Mouse (Mus musculus) intestine, embryonic 14.5 days (tissue): Measurements from ENCODE around the gene Lhpp. TPM values are rescaled to one million over a fixed set of nuclear protein-coding genes. Genes with fewer than 3 reads are reported as not detected.

Experiments used
- ATAC-seq: fragments of 200-750 bp; cut with Nextera tagmentation; replicated peaks from 2 replicates; pipeline ENCODE4 v1.8.0; 2017; ENCODE audit warnings: low read depth, moderate number of reproducible peaks, moderate TSS enrichment, moderate library complexity; ENCODE audit not compliant: low FRiP score, low TSS enrichment
- DNase-seq: peaks from one replicate; pipeline ENCODE4 v3.0.0-alpha.2; 2018; ENCODE audit warnings: low spot score
- H3K27ac ChIP-seq: fragments of 300-500 bp; sonication (generic); 2 replicates; pipeline ENCODE4 v1.5.1; 2014; ENCODE audit warnings: low read depth, mild to moderate bottlenecking, control low read depth
- H3K27me3 ChIP-seq: fragments of 300-500 bp; sonication (generic); replicated peaks from 2 replicates; pipeline ENCODE4 v1.6.1; 2014; ENCODE audit warnings: low read length, control low read depth; ENCODE audit not compliant: control insufficient read depth, insufficient read depth
- H3K36me3 ChIP-seq: fragments of 300-500 bp; sonication (generic); 2 replicates; pipeline ENCODE4 v1.6.1; 2014; ENCODE audit warnings: low read length, control low read depth; ENCODE audit not compliant: control insufficient read depth, insufficient read depth
- H3K4me1 ChIP-seq: fragments of 300-500 bp; sonication (generic); replicated peaks from 2 replicates; pipeline ENCODE4 v1.6.1; 2014; ENCODE audit warnings: low read length, control low read depth, mixed read lengths; ENCODE audit not compliant: control insufficient read depth, insufficient read depth
- H3K4me2 ChIP-seq: fragments of 300-500 bp; sonication (generic); 2 replicates; pipeline ENCODE4 v1.6.1; 2014; ENCODE audit warnings: low read length
- H3K4me3 ChIP-seq: fragments of 300-500 bp; sonication (generic); 2 replicates; pipeline ENCODE4 v1.5.1; 2014; ENCODE audit warnings: low read depth, low read length, control low read depth, mixed read lengths
- H3K9ac ChIP-seq: fragments of 300-500 bp; sonication (generic); 2 replicates; pipeline ENCODE4 v1.6.1; 2014; ENCODE audit warnings: mild to moderate bottlenecking, low read length
- H3K9me3 ChIP-seq: fragments of 300-500 bp; sonication (generic); 2 replicates; pipeline ENCODE4 v1.6.1; 2016; ENCODE audit warnings: low read length, control low read depth; ENCODE audit not compliant: control insufficient read depth
- WGBS: fragments of 180-500 bp; shearing (Covaris S2); extraction: QIAGEN DNeasy Blood & Tissue Kit; methylation state at CpG from one replicate; pipeline ENCODE4 v1.1.7; 2014; 5-methylcytosine and 5-hydroxymethylcytosine counted together
- polyA plus RNA-seq: library from polyadenylated mRNA; unstranded; fragments of >200 nt; fragmentation: Nextera tagmentation; extraction: Ambion mirVana; gene quantifications from 2 replicates; pipeline ENCODE4 v1.2.1, GENCODE M21; 2014

Lhpp gene
- polyA plus RNA-seq, 1 experiment from 2014 or later: 39.8 TPM

DNA sequence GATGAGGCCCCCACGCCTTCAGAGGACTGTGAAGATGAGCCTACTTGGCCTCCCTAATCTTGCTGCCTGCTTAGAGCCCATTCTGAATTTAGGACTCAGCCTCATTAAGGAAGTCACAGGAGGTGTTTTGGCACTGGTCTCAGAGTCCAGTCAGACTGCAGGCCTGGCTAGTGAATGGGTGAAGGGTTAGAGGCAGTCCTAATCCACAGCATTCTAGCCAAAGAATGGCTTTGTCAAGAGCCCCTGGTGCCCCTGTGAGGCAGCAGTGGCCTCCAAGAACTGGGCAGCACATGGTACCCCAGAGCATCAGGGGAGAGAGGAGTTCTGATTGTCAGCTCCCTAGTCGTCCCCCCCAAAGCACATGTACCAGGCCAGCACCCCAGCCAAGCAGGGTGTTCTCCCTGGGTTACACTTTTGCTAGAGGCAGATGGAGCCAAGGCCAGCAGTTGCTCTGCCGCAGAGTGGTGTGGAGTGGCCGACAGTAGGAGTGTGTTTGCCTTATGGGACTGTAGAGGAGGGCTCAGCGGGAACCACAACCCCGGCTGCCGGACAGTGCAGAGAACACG lies 94.0 kb downstream of the Lhpp start:
- no peak overlapping the region for H3K9ac ChIP-seq
- no peak overlapping the region for H3K4me2 ChIP-seq
- ATAC-seq (no peak), DNase-seq (no peak)
- H3K4me1 ChIP-seq: no peaks in the 10 kb centered on the region
- no peaks in the 10 kb centered on the region for H3K9me3 ChIP-seq
- no peaks in the 10 kb centered on the region for H3K27me3 ChIP-seq
- H3K36me3 ChIP-seq: no peaks in the 10 kb centered on the region
- WGBS: 94% methylated on average over 8 of the region's 8 CpGs
- no peak overlapping the region for H3K4me3 ChIP-seq
- no peak overlapping the region for H3K27ac ChIP-seq

DNA sequence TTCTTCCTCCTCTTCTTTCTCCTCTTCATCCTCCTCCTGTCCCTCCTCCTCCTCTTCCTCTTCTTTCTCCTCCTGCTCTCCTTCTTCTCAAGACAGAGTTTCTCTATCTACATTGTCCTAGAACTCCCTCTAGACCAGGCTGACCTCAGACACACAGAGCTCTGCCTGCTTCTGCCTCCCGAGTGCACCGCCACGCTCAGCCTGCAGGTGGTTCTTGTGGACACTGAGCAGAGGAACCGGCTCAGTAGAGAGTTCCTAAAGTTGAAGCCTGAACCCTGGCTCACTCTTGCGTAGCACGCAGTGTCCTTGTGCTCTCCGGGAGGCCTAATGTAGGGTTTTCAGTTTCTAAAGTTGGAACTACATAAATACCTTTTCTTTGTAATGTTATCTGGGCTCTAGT lies 94.7 kb downstream of the Lhpp start:
- DNase-seq (no peak), ATAC-seq (no peak)
- Histone ChIP-seq H3K9me3 (no peaks in the 10 kb centered on the region), H3K4me3 (no peak overlapping the region), H3K4me2 (no peak overlapping the region), H3K4me1 (no peaks in the 10 kb centered on the region), H3K27ac (no peak overlapping the region), H3K9ac (no peak overlapping the region), H3K27me3 (no peaks in the 10 kb centered on the region), H3K36me3 (no peaks in the 10 kb centered on the region)
- 95% methylated on average over 7 of the region's 7 CpGs for WGBS

DNA sequence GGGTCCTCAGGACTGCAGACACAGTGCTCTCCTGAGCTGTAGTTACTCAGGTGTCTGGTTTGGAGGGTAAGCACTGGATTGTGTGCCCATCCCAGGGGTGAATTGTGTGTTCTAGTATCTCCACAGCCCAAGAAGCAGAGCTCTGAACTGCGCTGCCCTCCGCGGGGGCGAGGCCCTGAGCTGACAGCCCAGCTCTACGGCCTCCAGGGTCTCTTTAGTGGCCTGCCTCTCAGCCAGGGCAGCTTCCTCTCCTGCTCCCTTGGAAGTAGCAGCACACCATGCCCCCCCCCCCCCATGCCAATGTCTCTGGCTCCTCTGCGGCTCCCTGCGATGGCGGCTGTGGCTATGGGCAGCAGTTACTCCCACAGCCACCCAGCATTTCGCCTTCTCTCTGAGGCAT lies 101.1 kb downstream of the Lhpp start:
- Histone ChIP-seq H3K4me3 (no peak overlapping the region), H3K4me1 (peaks cover 30% of the 10 kb centered on the region), H3K9ac (no peak overlapping the region), H3K36me3 (no peaks in the 10 kb centered on the region), H3K4me2 (no peak overlapping the region), H3K9me3 (no peaks in the 10 kb centered on the region), H3K27me3 (no peaks in the 10 kb centered on the region), H3K27ac (peak overlapping the region; percentile 14)
- WGBS: 65% methylated on average over 9 of the region's 9 CpGs
- no peak for DNase-seq
- ATAC-seq: no peak

DNA sequence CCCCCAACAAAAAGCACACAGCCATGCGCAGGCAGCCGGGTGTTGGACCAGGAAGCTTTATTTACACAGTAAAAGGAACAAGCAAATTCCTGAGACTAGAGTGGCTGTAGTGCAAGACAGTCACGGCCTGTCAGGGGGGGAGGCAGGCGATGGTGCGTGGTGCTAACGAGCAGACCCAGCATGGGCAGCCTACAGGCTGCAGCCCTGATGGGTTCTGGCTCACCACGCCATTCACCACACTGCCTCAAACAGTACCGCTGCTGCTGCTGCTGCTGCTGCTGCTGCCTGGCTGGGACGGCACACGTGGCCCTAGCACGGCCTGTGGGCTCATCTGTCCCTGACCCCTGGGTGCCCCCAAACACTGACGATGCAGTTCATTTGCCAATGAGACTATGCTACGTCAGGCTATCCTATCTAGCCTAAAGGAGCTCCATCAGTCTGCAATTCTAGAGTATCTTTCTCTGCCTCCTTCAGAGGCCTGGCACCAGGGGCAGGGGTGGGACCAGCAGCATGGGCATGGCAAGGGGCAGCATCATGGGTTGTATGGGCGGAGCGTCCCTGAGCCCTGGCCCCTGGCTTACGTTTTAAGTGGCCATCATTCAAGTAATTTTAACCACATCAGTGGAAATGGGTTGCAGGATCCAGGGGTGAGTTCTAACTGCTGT lies 101.7 kb downstream of the Lhpp start:
- peak overlapping the region; percentile 14; the same call in 1 of the 2 replicates for H3K27ac ChIP-seq
- H3K27me3 ChIP-seq: no peaks in the 10 kb centered on the region
- 20% methylated on average over 16 of the region's 16 CpGs for WGBS
- H3K36me3 ChIP-seq: no peaks in the 10 kb centered on the region
- H3K4me3 ChIP-seq: no peak overlapping the region
- H3K9ac ChIP-seq: no peak overlapping the region
- H3K9me3 ChIP-seq: no peaks in the 10 kb centered on the region
- H3K4me1 ChIP-seq: peaks cover 30% of the 10 kb centered on the region
- peak overlapping the region; percentile 15; the same call in 1 of the 2 replicates for H3K4me2 ChIP-seq
- peak; percentile 61 for DNase-seq
- ATAC-seq: peak; percentile 42

DNA sequence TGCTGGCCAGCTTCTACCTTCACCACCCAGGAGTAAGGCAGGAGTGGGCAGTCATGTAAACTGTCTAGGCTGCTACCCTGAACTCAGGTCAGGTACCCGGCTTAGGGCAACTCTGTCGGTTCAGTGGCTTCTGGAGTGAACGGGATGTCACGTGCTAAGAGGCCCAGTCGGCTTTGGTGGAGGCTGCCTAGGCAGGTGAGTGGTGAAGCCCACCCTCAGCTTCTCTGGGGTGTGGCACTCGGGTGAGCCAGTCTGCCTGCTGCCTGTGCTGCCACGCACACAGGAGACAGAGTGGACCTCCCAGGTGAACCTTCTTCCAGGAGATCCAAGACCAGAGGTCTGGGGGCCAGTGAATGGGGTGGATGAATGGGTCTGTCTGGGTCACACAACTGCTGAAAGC lies 102.5 kb downstream of the Lhpp start:
- 70% methylated on average over 7 of the region's 7 CpGs for WGBS
- Histone ChIP-seq H3K27ac (0 out of 2 replicates have a peak overlapping the region, but pooled peaks have one; percentile 24), H3K4me2 (no peak overlapping the region), H3K4me3 (no peak overlapping the region), H3K9ac (no peak overlapping the region), H3K9me3 (no peaks in the 10 kb centered on the region), H3K4me1 (peaks cover 30% of the 10 kb centered on the region), H3K27me3 (no peaks in the 10 kb centered on the region), H3K36me3 (no peaks in the 10 kb centered on the region)
- DNase-seq: no peak
- ATAC-seq: no peak

DNA sequence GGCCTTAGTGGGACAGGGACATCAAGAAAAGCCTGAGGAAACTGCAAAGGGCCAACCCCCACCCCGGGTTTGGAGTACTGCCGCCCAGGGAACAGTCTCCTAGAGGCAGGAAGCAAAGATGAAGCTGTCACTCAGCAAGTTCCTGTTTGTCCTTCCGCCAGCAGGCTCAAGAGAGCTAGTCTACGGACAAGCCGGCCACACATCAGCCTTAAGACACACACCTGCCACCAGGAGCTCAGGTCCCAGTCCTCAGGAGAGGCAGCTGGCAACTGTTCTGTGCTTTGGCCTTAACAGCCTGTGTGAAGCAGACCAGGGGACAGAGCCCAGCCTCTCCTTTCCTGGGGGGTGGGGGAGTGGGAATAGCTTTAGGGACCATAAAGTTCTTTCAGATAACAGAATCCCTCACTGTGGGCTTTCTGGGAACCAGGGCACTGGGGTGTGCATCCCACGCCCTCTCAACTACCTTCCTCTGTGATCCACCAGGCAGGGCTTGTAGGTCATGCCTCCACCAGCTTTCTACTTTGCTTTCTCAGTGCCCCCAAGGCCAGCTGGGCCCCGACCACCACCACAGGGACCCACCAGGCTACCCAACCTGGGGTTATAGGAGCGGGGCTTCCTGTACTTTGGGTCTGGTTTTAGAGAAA lies 103.2 kb downstream of the Lhpp start:
- H3K4me2 ChIP-seq: no peak overlapping the region
- ATAC-seq: no peak
- peaks cover 30% of the 10 kb centered on the region for H3K4me1 ChIP-seq
- H3K4me3 ChIP-seq: no peak overlapping the region
- no peaks in the 10 kb centered on the region for H3K36me3 ChIP-seq
- WGBS: 51% methylated on average over 8 of the region's 8 CpGs
- H3K9me3 ChIP-seq: no peaks in the 10 kb centered on the region
- H3K9ac ChIP-seq: no peak overlapping the region
- H3K27ac ChIP-seq: peak overlapping the region; percentile 55; the same call in 1 of the 2 replicates
- no peak for DNase-seq
- H3K27me3 ChIP-seq: no peaks in the 10 kb centered on the region

DNA sequence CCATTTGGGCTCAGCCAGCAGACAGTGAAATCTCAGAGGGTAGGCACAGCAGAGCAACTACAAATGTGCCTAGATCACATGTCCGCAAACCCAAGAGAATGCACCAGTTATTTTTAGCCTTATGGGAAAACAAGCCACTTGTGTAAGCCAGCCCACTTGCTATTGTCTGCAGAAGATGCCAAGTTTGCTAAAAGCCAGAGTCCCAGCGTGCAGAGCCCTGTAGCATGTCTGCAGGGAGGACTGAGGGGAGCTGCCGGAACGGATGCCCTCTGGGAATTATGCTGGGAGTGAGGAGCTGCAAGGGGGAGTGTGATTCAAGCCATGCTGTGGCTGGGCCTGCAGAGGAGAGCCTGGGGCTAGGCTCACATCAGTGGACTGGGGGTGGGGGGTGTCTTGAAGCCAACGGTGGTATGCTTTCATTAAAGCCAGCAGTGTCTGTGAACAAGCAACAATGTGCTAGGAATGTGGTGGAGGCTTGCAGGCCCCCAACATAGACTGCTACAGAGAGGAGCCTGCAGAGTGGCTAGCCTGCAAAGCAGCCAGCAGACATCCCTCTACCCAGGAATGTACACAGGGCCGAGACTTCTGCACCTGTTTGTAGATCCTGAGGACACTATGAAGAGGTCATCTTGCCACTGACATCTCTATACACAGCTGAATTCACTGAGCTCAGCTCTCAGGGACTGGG lies 103.9 kb downstream of the Lhpp start:
- no peak overlapping the region for H3K9ac ChIP-seq
- DNase-seq: no peak
- no peaks in the 10 kb centered on the region for H3K36me3 ChIP-seq

DNA sequence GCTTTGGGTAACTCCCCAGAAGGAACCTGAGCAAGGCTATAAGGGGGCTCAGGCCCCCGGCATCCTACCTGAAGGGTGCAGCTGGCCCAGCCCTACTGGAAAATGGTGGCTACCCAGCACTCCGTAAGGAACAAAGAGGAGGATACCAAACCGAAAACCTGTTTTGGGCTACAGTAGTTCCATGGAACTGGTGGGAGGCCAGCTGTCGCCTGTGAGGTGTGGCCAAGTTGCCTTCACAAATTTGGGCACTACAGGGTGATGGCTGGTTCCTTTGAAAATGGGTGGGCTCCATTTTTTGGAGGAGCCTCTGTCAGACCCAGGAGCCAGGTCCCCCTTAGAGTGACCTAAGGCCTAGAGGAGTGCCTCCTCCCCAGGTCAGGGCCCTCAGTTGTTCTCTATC lies 104.8 kb downstream of the Lhpp start:
- no peaks in the 10 kb centered on the region for H3K9me3 ChIP-seq
- ATAC-seq: no peak
- WGBS: 95% methylated on average over 4 of the region's 4 CpGs
- H3K27me3 ChIP-seq: no peaks in the 10 kb centered on the region
- H3K4me1 ChIP-seq: peaks cover 30% of the 10 kb centered on the region
- H3K36me3 ChIP-seq: no peaks in the 10 kb centered on the region
- no peak overlapping the region for H3K9ac ChIP-seq
- H3K27ac ChIP-seq: no peak overlapping the region
- H3K4me2 ChIP-seq: no peak overlapping the region
- no peak overlapping the region for H3K4me3 ChIP-seq
- DNase-seq: no peak

More for the DNA sequence above, 103.9 kb downstream of the Lhpp start:
- WGBS: 33% methylated on average over 6 of the region's 6 CpGs
- H3K27me3 ChIP-seq: no peaks in the 10 kb centered on the region
- ATAC-seq: no peak; the same call in 1 of the 2 replicates
- H3K9me3 ChIP-seq: no peaks in the 10 kb centered on the region
- peak overlapping the region; percentile 55 for H3K27ac ChIP-seq
- peaks cover 30% of the 10 kb centered on the region for H3K4me1 ChIP-seq
- no peak overlapping the region for H3K4me2 ChIP-seq
- no peak overlapping the region for H3K4me3 ChIP-seq
